In genomic region chr4:154331271-154331670, GRCm38 (mm10) we compare ENCODE assay signal across 14 mouse cellular contexts. TPM values are rescaled to one million over a fixed set of nuclear protein-coding genes. Genes with fewer than 3 reads are reported as not detected.
DNase-seq lines count a peak whose midpoint lies in the region; ATAC-seq lines count a peak whose summit lies in the region.
"Had no signal": no experiment of that assay in that cellular context is flagged by ENCODE, and none has a peak within 500 bp of the region (broad histone marks: within the 10 kb centered on the region; RNA-seq: fewer than 3 reads in every experiment).

No protein-coding gene starts in this region.

- H3K4me2 ChIP-seq in heart, embryonic 13.5 days, result no peak overlapping the region
- no peak overlapping the region for H3K4me2 ChIP-seq in midbrain, embryonic 16.5 days (ENCODE audit: low read length)

- H3K9me3 ChIP-seq in heart, embryonic 13.5 days, result no peaks in the 10 kb centered on the region
- no peaks in the 10 kb centered on the region for H3K9me3 ChIP-seq in limb, embryonic 10.5 days (replicated peaks)
- no peaks in the 10 kb centered on the region for H3K9me3 ChIP-seq in midbrain, embryonic 16.5 days (replicated peaks; ENCODE audit: control insufficient read depth, low read length, poor library complexity, severe bottlenecking)

- H3K9ac ChIP-seq in heart, embryonic 13.5 days, result peak overlapping the region; percentile 73
- H3K9ac ChIP-seq in midbrain, embryonic 16.5 days (ENCODE audit: low read depth, low read length), result peak overlapping the region; percentile 11; the same call in 1 of the 2 replicates
- H3K9ac ChIP-seq: liver, postnatal 0 days had no signal

- 57% methylated on average over 12 of the region's 12 CpGs for WGBS in heart, embryonic 13.5 days
- WGBS in limb, embryonic 10.5 days, result 32% methylated on average over 12 of the region's 12 CpGs
- 32% methylated on average over 12 of the region's 12 CpGs for WGBS in midbrain, embryonic 16.5 days

- H3K36me3 ChIP-seq in heart, embryonic 13.5 days, result peaks cover 18% of the 10 kb centered on the region
- H3K36me3 ChIP-seq in limb, embryonic 10.5 days, result peaks cover 88% of the 10 kb centered on the region
- H3K36me3 ChIP-seq in midbrain, embryonic 16.5 days (ENCODE audit: control insufficient read depth, insufficient read depth, low read length), result no peaks in the 10 kb centered on the region

- no peak overlapping the region for H3K4me3 ChIP-seq in heart, embryonic 13.5 days
- H3K4me3 ChIP-seq in limb, embryonic 10.5 days, result no peak overlapping the region
- no peak overlapping the region for H3K4me3 ChIP-seq in midbrain, embryonic 16.5 days (ENCODE audit: low read depth, low read length)

- H3K4me1 ChIP-seq in heart, embryonic 13.5 days, result peaks cover 57% of the 10 kb centered on the region
- H3K4me1 ChIP-seq in limb, embryonic 10.5 days, result peaks cover 81% of the 10 kb centered on the region
- peaks cover 12% of the 10 kb centered on the region for H3K4me1 ChIP-seq in midbrain, embryonic 16.5 days (ENCODE audit: control insufficient read depth, insufficient read depth, low read length)

- H3K27me3 ChIP-seq in heart, embryonic 13.5 days (replicated peaks), result peaks cover 49% of the 10 kb centered on the region
- H3K27me3 ChIP-seq in limb, embryonic 10.5 days (ENCODE audit: low read depth, poor library complexity, severe bottlenecking), result peaks cover 16% of the 10 kb centered on the region
- H3K27me3 ChIP-seq in midbrain, embryonic 16.5 days (ENCODE audit: control insufficient read depth, insufficient read depth, low read depth, low read length), result no peaks in the 10 kb centered on the region

- H3K27ac ChIP-seq in heart, embryonic 13.5 days (replicated peaks), result peak overlapping the region; percentile 97
- H3K27ac ChIP-seq in limb, embryonic 10.5 days, result peak overlapping the region; percentile 84
- H3K27ac ChIP-seq in midbrain, embryonic 16.5 days (ENCODE audit: low read length), result no peak overlapping the region

- DNase-seq in heart, adult 9 months (ENCODE audit: low spot score in 2 of 2), result no peak
- DNase-seq in kidney, postnatal 4 days, result peak; percentile 28 to 39
- DNase-seq in kidney, adult 9 months, result no peak
- DNase-seq in limb, embryonic 10.5 days (ENCODE audit: low spot score), result peak; percentile 55
- DNase-seq in cerebellum, adult 9-11 months, result no peak
- DNase-seq in frontal cortex, postnatal 36 days (ENCODE audit: low spot score in 2 of 2), result no peak
- DNase-seq: cerebellum, adult 2 months; gastrocnemius, postnatal 36 days; kidney, postnatal 36 days; liver, postnatal 0 days; spleen, adult 18-20 months; thymus, adult 18-20 months had no signal

- ATAC-seq in heart, embryonic 13.5 days (ENCODE audit: extremely low read depth, insufficient number of reproducible peaks, low FRiP score, low TSS enrichment), result no peak
- ATAC-seq in midbrain, embryonic 16.5 days, result no peak
- ATAC-seq: liver, postnatal 0 days had no signal

RNA-seq across cellular contexts. Expression of gene B230104I21Rik, which starts 4.7 kb away (rescaled TPM):
- not detected in 2 replicates for polyA plus RNA-seq in heart, embryonic 13.5 days (2015; fragmentation: Nextera tagmentation; extraction: Ambion mirVana)
- 0.18 TPM in 1 of 2 replicates, not detected in the other for polyA plus RNA-seq in limb, embryonic 10.5 days (2016; fragmentation: Nextera tagmentation; extraction: Ambion mirVana)
- polyA plus RNA-seq in midbrain, embryonic 16.5 days (2015; fragmentation: Nextera tagmentation; extraction: Ambion mirVana), result 0.25 TPM in 1 of 2 replicates, not detected in the other
- polyA plus RNA-seq: liver, postnatal 0 days had no signal

RNA-seq across cellular contexts. Expression of gene Arhgef16, which starts 29.8 kb away (rescaled TPM):
- 2.3 and 2.5 TPM in 2 replicates for polyA plus RNA-seq in heart, embryonic 13.5 days (2015; fragmentation: Nextera tagmentation; extraction: Ambion mirVana)
- polyA plus RNA-seq in limb, embryonic 10.5 days (2016; fragmentation: Nextera tagmentation; extraction: Ambion mirVana), result 5.3 and 6.2 TPM in 2 replicates
- 1.1 and 1.6 TPM in 2 replicates for polyA plus RNA-seq in midbrain, embryonic 16.5 days (2015; fragmentation: Nextera tagmentation; extraction: Ambion mirVana)

Comparison
In these comparisons a context has a peak if more than half of its experiments do, and no peak if none do; other contexts are left out.
1. DNase-seq: peak in kidney, postnatal 4 days (2 of 2) and limb, embryonic 10.5 days (single experiment); none in heart, adult 9 months (0 of 2), kidney, adult 9 months (single experiment), cerebellum, adult 9-11 months (single experiment) and frontal cortex, postnatal 36 days (0 of 2).